Comparison of ENCODE assay signal across 26 mouse cellular contexts in genomic region chr1:121745181-121745580, GRCm38 (mm10).
"Had no signal": no experiment of that assay in that cellular context is flagged by ENCODE, and none has a peak within 500 bp of the region (broad histone marks: within the 10 kb centered on the region; RNA-seq: fewer than 3 reads in every experiment).

No protein-coding gene starts in this region.

- H3K9ac ChIP-seq: heart, embryonic 12.5 days; hindbrain, embryonic 12.5 days; hindbrain, embryonic 14.5 days; intestine, embryonic 15.5 days; limb, embryonic 12.5 days; liver, embryonic 13.5 days; liver, embryonic 15.5 days; liver, postnatal 0 days had no signal

- ATAC-seq: forebrain, embryonic 16.5 days; hindbrain, embryonic 16.5 days; inflammation-experienced regulatory T-cells, adult 6 months; intestine, embryonic 15.5 days; intestine, postnatal 0 days; liver, postnatal 0 days had no signal

- H3K4me2 ChIP-seq: heart, embryonic 12.5 days; hindbrain, embryonic 12.5 days; hindbrain, embryonic 14.5 days; intestine, embryonic 15.5 days; limb, embryonic 12.5 days; liver, embryonic 11.5 days; liver, embryonic 13.5 days; liver, embryonic 15.5 days had no signal

- H3K27ac ChIP-seq: gastrocnemius, adult 2 months; heart, embryonic 10.5 days; hindbrain, embryonic 10.5 days; hindbrain, embryonic 12.5 days; hindbrain, embryonic 14.5 days; intestine, embryonic 15.5 days; layer of hippocampus, adult 2 months; left cerebral cortex, adult 2 months; limb, embryonic 10.5 days; limb, embryonic 12.5 days; liver, embryonic 13.5 days; liver, embryonic 15.5 days had no signal

- H3K4me3 ChIP-seq: gastrocnemius, adult 2 months; heart, embryonic 10.5 days; heart, embryonic 12.5 days; hindbrain, embryonic 10.5 days; hindbrain, embryonic 12.5 days; intestine, embryonic 15.5 days; layer of hippocampus, adult 2 months; left cerebral cortex, adult 2 months; limb, embryonic 10.5 days; limb, embryonic 12.5 days; liver, embryonic 13.5 days; liver, embryonic 15.5 days had no signal

- H3K36me3 ChIP-seq: heart, embryonic 10.5 days; heart, embryonic 12.5 days; hindbrain, embryonic 10.5 days; hindbrain, embryonic 12.5 days; intestine, embryonic 15.5 days; limb, embryonic 10.5 days; limb, embryonic 12.5 days; liver, embryonic 13.5 days; liver, embryonic 15.5 days had no signal

- H3K27me3 ChIP-seq: heart, embryonic 12.5 days; hindbrain, embryonic 12.5 days; intestine, embryonic 15.5 days; limb, embryonic 12.5 days; liver, embryonic 13.5 days; liver, embryonic 15.5 days had no signal

- H3K4me1 ChIP-seq: heart, embryonic 10.5 days; heart, embryonic 12.5 days; hindbrain, embryonic 10.5 days; hindbrain, embryonic 12.5 days; intestine, embryonic 15.5 days; limb, embryonic 10.5 days; limb, embryonic 12.5 days; liver, embryonic 13.5 days; liver, embryonic 15.5 days had no signal

- H3K9me3 ChIP-seq: heart, embryonic 10.5 days; heart, embryonic 12.5 days; hindbrain, embryonic 10.5 days; hindbrain, embryonic 12.5 days; intestine, embryonic 15.5 days; limb, embryonic 10.5 days; limb, embryonic 12.5 days; liver, embryonic 13.5 days; liver, embryonic 15.5 days had no signal

- DNase-seq: gastrocnemius, adult 2 months; gastrocnemius, postnatal 10 days; gastrocnemius, postnatal 25 days; heart, adult 18-20 months; heart, postnatal 10 days; heart, postnatal 4 days; kidney, postnatal 10 days; liver; liver, embryonic 13.5 days; liver, postnatal 0 days had no signal
